Mouse (Mus musculus) neural tube, embryonic 10.5 days (tissue): ENCODE results near the gene Reck.
A peak's percentile ranks its signal among the peaks of the same experiment; 100 is the strongest.

Source experiments
- DNase-seq: peaks from one replicate; pipeline ENCODE4 v3.0.0-alpha.2; 2017; ENCODE audit warnings: low spot score; ENCODE audit errors: extremely low spot score

Gene Reck

GRCm38 (mm10) chr4:43969373-43969772, 94.0 kb downstream of the Reck start:
- peak; percentile 56 for DNase-seq

DNA sequence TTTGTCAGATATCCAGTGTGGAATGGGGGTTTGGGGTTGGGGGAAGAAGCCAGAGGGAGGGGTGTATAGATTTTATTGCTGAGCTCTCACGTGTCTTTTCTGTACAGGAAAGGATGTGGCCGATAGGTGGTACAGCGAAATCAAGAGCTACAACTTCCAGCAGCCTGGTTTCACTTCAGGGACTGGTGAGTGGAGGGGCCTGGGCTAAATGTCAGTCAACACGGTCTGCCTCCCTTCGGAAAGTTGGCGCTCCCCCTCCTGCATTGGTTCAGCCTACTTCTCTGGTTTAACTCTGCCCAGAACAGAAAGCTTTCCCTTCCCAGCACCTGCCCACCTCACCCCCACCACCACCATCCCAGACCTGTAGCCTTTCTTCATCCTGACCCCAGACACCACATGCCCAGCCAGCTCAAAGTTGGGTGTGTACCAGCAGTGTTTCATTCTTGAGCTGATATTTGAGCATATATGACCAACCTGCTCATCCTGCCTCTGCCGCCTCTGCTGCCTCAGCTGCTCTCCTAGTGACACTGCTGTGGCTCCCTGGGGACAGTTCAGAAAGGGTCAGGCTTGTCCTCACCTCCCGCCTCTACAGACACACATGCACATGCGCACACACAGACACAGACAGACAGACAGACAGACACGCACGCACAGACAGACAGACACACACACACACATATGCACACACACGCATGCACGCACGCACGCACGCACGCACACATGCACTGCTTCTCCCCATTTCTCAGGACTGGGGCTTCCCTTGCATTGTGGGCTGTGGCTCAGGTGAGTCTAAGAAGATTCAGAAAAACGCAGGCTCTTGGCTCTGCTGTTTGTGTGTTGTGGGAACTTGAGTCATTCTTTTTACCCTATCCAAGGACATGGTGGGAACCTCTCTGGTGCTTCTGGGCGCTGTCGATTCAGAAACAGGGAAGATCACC, 95.3 kb downstream of the Reck start:
- no peak for DNase-seq

DNA sequence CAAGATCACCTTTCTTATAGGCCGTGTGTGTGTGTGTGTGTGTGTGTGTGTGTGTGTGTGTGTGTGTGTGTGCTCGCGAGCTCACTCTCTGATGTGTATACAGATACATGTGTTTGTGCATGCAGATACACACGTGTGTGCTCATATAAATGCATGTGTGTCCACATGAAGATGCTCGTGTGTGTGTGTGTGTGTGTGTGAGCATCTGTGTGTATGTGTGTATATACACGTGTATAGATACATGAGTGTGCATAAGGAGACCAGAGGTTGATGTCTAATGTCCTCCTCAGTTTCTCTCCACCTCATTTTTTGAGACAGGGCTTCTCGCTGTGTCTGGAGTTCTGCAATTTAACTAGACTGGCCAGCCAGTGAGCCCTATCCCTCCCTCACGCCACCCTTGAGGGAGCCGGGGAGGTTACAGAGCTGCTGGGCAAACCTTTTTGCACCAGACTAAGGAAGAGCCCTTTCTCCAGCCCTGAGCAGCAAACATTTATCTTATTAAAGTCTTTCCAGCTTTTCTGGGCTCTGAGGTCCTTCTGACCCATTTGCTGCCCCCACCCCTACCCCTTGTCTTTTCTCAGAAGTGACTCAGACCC, 96.3 kb downstream of the Reck start:
- DNase-seq = no peak

DNA sequence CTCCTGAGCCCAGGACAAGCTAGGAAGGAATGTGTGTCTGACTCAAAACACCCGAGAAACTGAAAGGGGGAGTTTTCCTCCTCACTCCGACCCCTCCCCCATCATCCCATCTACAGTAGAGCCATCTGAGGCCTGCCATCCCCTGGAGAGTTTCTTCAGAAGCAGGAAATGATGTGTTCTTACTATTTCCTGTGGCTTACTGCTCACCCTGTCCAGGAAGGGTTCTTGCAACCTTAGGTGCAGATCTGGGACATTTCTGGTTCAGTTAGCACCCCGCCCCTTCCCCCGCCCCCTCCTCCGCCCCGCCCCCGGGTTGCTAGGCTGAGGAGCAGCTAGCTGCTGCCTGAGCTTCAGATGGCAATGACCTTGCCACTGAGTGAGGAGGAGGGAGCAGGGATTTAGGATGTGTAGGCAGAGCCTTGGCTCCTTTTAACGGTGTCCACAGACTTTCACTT, 96.8 kb downstream of the Reck start:
- DNase-seq = peak; percentile 72

GRCm38 (mm10) chr4:43973526-43973981, 98.2 kb downstream of the Reck start:
- no peak for DNase-seq

GRCm38 (mm10) chr4:43974914-43975616, 99.7 kb downstream of the Reck start:
- DNase-seq = no peak

- no peak for DNase-seq
Measured at GRCm38 (mm10) chr4:43976223-43976740, 101.0 kb downstream of the Reck start.

- DNase-seq = no peak
Measured at GRCm38 (mm10) chr4:43978521-43979443, 103.5 kb downstream of the Reck start.

DNA sequence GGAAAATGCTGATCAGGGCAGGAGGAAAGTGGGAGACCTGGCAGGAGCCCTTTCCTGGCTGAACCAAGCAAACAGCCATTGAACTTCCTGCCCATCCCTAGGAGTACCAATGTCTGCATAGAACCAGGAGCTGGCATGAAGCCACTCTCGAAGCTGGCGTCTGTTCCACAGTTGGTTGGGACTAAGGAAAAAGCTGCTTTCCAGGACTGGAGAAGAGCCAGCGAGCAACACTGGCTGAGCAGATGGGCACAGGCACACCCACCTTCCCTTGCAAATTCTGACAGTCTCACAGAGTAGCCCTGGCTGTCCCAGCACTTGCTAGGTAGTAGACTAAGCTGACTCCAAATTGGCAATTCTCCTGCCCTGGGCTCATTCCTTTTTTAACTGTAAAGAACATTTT, 104.4 kb downstream of the Reck start:
- no peak for DNase-seq

DNA sequence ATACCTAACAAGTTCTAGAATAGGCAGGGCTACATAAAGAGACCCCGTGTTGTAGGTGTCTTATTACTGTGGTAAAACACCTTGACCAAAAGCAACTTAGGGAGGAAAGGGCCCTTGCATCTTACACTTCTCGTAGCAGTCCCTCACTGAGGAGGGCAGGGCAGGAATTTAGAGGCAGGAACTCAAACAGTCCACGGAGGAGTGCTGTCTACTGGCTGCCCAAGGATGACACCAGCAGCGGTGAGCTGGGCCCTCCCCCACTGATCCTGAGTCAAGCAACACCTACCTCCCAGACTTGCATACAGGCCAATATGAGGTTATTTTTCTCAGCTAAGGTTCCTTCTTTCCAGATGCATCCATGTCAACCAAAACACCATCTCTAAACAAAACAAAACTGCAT, 104.9 kb downstream of the Reck start:
- no peak for DNase-seq

DNA sequence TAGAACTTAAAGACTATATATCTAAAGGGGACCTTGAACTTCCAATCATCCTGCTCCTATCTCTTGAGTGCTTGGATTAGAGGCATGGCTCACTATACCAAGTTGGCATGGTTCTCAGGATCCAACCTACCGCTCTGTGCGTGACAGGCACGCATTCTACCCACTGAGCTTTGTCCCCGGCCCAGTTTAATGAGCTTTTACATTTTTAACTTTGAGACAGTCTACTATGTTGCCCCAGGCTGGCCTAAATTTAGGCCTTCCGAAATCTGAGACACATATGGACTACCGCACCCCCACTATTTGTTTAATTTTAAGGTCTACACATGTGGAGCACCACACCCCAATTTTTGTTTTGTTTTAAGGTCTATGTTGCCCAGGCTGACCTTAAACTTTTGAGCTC, 105.5 kb downstream of the Reck start:
- DNase-seq = no peak

GRCm38 (mm10) chr4:43981251-43981650, 105.9 kb downstream of the Reck start:
- no peak for DNase-seq

DNA sequence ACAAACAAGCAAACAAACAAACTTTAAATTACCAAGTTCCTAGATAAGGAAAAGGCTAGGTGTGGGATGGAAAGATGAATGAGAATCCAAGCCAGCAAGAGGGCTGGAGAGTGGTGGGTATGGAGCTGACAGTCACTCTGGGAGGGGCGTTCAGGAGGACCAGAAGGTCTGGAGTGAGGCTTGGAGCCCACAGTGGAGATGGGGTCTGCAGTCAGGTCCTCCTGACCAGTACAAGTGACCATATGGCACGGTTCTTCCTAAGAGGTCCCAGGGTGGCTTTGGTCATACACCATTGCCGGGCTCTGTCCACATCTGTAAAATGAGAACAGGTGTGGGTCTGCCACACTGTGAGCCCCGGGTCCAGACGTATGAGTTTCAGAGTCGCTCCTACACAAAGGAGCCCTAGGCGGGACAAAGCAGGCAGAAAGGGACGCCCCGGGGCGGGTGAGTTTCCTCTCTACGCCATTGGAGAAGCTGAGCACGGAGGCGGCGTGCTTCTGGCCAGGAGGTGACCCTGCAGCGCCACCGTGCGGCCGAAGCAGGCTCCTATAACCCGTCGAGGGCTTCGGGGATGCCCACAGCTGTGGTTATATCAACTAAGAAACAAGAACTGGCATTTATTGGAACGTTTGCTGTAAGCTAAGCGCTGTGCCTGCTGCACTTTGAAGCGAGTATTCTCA, 106.9 kb downstream of the Reck start:
- DNase-seq = peak; percentile 96

- no peak for DNase-seq
Measured at GRCm38 (mm10) chr4:43983181-43983580, 107.9 kb downstream of the Reck start, which contains the start of gene Ccin. Ccin (plus strand) TSS chr4:43983483.

GRCm38 (mm10) chr4:43983756-43984155, 108.4 kb downstream of the Reck start:
- DNase-seq = no peak

DNA sequence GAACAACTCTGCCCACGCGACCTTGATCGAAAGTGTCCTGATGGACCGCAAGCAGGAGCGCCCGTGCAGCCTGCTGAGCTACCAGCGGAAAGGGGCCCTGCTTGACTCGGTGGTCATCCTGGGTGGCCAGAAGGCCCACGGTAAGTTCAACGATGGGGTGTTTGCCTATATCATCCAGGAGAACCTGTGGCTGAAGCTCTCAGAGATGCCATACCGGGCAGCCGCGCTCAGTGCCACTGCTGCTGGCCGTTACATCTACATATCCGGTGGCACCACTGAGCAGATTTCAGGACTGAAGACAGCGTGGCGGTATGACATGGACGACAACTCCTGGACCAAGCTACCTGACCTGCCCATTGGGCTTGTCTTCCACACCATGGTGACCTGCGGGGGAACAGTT, 109.0 kb downstream of the Reck start:
- no peak for DNase-seq

- DNase-seq = peak; percentile 4
Measured at GRCm38 (mm10) chr4:43988976-43989375, 113.6 kb downstream of the Reck start.

- DNase-seq = no peak
Measured at GRCm38 (mm10) chr4:43993072-43993471, 117.7 kb downstream of the Reck start.

DNA sequence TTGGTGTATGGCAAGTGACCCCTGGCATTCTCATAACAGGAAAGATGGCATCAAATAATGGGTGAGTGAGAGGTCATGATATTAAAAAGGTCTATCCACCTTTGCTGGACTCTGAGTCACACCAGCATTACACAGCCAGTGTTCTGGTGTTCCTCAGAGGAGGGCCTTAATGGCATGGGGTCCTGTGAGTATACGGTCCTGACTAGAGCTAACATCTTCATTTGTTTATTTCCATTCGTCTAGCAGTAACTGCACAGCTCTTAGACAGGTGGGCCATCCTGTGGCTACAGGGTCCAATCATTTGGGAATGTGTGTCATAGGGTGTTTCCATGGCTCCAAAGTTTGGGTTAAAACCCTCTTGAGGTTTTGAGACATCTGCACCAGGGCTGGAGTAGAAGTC, 119.0 kb downstream of the Reck start:
- DNase-seq = no peak
